Mouse (Mus musculus) cerebellum, adult 9-11 months (tissue): ENCODE data around the gene Ago4.
"Not testable (repeated sequence)": the region's sequence is repeated elsewhere in the genome, so short reads cannot be mapped to it uniquely, and the experiment has no call there.

Experiments used
- DNase-seq: peaks from one replicate; pipeline ENCODE4 v3.0.0; 2022

The Ago4 gene

DNA sequence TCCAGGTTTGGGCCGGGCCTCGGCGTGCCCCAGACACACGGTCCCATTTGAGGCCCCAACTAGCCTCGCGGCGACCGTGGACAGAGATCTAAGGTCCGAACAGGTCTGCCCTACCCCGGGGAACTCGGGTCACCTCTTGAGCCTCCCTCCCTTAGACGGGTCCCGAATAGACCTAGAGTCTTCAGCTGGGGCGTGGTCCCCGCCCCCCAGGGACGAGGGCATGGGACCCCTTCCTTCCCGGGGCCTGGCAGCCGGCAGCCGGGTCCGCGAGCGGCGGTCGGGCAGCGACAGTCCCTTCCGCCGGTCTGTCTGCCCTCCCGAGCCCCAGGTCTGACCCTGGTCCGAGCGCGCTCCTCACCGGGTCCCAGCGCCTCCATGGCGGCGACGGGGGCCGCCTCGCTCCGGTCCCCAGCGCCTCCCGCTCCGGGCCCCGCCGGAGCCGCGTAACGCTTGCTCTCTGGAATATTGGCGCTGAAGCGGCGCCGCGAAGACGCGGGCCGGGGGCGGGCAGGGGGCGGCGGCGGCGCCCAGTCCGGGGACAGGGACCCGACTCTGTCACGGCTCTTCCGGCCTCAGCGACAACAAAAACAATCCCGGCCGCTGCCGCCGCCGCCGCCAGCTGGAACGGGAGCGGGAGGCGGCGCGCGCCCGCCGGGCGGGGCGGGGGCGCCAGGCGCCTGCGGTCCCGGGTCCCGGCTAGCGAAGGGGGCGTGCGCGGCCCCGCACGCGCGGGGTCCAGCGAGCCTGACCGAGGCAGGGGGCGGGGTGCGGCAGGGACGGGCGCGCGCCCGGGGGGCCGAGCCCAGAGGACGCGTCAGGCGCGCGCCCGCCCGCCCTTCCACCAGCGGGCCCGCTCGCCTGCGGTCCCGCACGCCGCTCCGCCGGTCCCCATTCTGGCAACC is at the start of gene Ago4:
Ago4 (minus strand) TSS at position 646 of the 902 bp plus-strand sequence.
- peak; percentile 74 for DNase-seq

DNA sequence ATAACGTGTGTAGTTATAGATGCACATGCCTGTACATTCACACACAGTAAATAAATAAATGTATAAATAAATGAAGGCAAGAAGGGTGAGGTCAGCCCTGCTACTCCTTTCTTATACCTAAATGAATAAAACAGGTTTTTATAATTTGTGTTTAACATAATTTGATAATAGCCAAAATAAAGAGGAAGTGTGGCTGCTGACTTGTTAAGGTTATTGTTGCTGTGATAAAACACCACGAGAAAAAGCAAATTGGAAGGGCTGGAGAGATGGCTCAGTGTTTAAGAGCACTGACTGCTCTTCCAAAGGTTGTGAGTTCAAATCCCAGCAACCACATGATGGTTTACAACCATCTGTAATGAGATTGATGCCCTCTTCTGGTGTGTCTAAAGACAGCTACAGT is 45.8 kb upstream of the Ago4 start:
- no peak for DNase-seq

DNA sequence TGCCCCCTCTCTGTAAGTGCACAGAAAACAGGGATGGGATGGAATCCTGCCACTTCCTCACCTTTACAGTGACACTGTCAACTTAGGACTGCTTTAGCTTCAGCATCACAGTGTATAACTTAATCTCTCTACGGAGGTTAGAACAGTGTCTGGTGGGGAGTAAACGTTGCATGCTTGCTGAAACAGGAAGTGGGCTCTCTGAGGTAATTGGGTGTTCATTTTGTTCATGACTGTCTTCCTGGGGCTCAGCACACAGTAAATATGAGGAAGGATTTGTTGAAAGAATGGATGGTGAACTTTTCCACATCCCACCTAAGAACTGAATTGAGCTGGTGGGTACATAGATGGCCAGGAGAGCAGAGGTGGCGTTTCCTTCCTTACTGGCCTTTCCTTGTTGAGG is 44.6 kb upstream of the Ago4 start:
- no peak for DNase-seq

DNA sequence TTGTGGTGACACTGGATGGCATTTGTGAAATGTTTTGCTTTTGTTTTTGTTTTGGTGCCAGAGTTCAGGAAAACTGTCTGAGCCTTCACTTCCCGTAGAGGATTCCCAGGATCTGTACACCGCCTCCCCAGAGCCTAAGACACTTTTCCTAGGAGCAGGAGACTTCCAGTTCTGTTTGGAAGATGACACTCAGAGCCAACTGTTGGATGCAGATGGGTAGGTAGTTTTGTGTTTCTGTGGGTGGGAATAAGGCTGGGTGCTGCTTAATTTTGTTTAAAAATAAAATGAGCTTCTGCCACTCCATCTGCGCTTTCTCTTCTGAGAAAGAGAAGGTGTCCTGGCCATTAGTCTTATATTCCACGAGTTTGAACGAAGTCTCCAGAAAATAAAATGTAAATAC is 43.0 kb upstream of the Ago4 start:
- DNase-seq = no peak

DNA sequence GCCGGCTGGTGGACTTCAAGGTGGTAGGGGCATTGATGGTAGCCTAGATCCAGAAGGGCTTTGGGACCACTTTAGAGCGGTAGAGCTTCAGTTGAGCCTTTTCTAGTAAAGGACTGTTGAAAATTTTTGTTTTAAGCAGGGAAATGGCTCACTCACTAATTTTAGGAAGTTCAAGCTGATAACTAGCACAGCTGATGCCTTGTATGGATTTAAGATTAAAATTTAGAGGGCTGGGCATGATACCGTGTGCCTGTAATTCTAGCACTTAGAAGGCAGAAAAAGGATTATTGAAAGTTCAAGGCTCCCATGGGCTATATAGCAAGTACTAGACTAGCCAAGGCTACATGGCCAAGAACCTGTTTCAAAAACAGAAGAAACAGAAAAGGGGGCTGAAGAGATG is 36.5 kb upstream of the Ago4 start:
- DNase-seq = no peak

DNA sequence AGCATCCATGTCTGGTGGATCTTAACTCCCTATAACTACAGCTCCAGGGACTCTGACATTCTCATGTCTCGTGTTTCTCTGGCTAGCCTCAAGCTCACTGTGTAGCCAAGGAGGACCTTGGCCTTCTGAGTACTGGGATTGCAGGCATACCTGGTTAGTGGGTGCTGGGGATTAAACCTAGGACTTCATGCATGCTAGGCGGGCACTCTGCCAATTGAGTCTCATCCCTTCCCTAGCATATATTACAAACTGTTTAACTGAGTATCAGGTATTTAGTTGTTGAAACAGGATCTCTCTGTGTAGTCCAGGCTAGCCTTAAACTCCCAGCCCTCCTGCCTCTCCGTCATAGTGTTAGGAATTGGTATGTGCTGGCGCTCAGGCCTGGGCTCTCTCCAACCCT is 34.0 kb upstream of the Ago4 start:
- no peak for DNase-seq

DNA sequence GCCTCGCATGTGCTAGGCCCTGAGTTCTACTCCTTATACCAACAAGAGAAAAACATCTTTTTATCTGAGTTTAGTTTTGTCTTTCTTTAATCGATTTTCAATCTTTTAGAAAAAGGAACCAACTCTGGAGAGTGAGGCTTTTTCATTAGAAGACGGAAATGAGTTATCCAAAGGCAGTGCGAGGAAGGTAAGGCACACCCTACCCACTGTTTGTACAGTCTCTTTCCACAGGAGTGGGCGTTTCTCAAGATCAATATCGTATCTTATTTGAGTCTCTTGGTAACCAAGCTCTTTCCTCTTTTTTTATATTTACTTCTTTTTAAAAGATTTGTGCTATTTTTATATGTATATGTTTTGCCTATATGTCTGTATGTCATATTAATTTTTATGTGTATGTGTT is 30.5 kb upstream of the Ago4 start:
- DNase-seq = no peak

DNA sequence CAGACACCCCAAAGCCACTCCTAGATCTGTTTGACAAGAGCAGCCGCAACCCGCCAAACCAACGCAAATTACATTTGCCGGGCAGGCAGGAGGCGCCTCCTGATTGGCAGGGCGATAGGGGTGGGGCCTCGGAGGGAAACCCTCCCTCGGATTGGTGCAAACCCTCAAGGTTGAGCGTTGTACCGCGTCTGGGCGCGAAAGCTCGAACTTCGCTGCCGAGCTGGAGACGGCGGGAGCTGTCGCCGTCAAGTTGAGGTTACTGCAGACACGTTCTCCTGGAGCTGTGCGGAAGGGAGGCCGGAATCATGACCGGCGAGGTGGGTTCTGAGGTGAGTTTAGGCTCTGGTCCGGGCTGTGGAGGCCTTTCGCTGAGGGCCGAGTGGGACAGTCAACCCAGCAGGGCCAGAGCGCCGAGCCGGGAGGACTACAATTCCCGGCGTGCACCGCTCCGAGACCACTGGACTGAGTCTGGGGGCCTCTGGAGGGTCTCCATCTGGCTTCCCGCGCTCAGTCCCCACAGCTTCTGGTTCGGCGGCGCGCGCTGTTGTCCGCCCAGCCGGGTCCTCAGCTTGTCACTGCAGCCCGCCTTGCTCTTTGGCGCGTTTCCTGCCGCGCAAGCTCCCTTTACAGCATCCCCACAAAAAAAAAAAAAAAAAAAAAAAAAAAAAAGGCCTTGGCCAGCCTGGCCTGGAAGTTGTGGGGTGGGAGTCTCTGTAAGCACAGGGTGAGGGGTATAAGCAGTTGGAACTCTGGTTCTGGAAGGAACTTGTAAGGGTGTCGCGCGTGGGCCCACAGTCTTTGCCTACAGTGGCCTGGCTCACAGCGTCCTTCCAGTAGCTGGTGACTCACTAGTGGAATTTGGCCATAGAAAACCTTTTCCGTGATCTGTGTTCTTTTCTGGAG is 23.8 kb upstream of the Ago4 start, which contains the start of gene Clspn:
Clspn (plus strand) TSS at position 127 of the 903 bp plus-strand sequence.
- DNase-seq = peak; percentile 68

DNA sequence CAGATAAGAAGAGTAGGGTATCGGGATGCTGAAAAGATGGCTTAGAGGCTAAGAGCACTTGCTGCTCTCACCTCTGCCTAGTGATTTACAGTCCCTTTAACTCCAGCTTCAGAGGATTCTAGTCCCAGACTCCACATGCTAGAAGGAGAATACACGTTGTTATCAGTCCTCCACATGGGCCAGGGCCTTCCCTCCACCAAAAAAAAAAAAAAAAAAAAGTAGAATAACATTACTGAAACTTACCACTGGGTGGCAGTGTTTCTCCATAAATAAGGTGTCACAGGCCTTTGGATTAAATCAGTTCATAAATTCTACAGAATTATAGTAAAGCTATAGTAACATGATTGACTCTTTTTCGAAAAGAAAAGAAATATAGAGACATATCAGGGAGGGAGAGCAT is 21.2 kb upstream of the Ago4 start:
- no peak for DNase-seq

DNA sequence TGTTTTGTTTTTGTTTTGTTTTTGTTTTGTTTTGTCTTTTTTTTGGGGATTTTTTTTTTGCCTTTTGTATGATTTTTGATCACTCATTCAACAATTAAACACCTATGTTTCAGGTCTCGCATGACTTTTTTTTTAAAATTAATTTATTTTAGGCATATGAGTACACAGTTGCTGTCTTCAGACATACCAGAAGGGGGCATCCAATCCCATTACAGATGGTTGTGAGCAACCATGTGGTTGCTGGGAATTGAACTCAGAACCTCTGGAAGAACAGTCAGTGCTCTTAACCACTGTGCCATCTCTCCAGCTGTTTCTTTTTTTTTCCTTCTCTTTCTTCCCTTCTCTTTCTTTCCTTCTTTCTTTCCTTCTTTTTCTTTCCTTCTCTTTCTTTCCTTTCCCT is 20.4 kb upstream of the Ago4 start:
- no peak for DNase-seq

DNA sequence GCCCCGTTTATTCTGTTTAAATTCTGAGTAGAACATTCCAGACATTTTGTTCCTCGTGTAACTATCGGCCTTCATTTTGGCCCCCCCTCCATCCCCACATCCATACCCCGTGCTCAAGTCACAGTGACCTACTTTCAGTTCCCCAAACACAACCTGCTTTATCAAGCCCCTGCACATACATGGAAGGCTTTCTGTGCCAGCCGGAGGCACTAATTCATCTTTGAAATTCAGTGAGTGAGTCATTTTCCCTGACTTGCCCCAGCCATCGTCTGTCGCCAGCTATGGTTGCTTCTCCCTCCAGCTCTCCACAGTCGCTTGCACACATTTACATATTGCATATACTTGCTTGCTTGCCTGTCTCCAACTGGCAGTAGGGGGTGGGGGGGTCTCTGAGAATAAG is 19.8 kb upstream of the Ago4 start:
- no peak for DNase-seq

DNA sequence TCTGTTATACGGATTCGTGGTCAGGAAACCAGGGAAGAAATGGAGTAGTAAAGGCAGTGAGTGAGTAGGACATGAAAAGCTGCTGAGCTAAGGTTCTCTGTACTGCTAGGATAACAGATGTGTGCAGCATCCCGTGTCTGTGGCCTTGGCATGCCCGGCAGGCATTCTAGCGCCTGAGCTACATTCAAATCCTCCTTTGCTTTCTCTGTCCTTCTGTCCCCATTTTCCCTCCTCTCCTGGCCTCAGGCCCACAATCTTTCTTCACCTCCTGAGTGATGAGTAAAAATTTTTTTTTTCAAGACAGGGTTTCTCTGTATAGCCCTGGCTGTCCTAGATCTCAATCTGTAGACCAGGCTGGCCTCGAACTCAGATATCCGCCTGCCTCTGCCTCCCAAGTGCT is 18.9 kb upstream of the Ago4 start:
- DNase-seq = no peak

DNA sequence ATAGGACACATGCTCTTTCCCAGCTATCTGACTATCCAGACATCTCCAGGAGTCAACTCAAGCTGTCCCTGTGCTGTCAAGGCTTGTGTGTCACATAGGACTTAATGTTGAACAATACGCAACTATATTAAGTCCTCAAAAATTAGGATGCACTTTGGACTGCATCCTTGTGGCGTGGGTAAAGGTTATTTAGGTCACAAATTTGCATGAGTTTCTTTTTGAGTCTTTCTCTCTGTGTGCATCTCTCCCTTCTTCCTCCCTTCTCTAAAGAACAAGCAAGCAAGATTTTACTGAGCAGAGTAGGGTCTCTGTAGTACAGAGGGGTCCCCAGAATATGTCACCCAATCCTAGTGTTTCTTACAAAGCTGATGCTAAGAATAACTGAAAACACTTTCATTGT is 12.9 kb upstream of the Ago4 start:
- DNase-seq = no peak

DNA sequence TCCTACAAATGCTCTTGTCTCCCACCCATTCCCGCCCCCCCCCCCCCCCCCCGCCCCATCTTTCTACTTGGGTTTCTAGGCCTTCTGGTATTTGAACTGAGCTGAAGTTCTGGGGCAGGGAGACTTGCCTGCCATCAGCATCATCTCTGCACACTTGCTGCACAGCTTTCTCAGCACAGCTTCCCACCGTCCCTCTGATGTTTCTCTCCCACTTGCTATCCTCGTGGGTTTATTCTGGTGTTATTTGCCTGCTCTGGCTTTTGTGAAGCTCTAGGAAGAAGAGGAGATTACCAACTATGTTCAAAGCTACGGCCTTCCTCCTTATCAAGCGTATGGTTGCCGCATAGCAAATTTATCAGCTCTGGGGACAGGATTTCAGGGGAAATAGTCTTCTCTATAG is 12.4 kb upstream of the Ago4 start:
- DNase-seq = no peak

DNA sequence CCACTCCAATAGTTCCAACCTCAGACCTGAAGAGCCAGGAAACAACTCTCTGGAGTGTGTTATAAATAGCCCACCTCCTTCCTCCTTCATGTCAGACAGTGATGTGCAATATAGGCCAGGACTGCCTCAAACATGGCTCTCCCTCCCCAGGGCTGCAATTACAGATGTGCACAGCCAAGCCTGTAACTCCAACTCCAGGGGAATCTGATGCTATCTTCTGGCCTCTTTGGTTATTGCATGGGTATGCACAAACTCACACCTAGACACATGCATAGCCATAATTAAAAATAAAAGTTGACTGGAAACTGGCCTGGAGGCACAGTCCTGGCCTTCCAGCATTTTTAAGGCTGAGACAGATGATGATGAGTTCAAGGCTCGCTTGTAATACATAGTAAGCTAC is 11.7 kb upstream of the Ago4 start:
- no peak for DNase-seq

DNA sequence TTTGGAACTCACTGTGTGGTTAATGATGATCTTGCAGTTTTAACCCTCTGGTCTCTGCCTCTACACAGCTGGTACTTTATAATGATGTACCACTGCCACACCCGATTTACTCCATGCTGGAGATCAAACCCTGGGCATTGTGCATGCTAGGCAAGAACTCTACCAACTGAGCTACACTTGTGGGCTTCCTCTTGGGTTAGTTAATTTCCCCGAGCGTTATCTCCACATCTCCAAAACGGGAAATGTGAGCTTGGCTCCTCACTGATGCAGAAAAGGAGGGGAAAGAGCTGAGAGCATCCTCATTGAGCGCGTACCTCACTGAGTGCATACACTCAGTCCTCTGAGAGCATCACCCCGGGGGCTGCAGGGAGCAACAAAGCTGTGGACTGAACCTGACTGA is 9.6 kb upstream of the Ago4 start:
- DNase-seq = no peak

DNA sequence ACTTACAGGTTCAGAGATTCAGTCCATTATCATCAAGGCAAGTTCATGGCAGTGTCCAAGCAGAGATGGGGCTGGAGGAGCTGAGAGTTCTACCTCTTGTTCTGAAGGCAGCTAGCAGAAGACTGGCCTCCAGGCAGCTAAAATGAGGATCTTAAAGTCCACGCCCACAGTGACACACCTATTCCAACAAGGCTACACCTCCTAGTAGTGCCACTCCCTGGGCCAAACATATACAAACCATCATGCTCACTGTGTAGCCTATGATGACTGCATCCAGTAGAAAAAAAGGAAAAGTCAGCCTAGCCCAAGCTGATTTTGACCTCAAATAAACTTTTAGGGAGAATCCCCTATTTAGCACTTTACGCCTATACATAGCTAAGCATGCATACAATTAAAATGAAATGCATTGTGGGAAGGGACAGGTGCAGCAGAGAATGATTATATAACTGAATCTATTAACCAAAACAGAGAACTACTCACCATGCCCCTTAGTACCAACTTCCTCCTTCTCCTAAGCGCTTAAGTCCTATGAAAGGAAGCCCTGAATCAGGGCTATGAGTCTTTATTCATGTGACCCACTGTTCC is 7.3 kb upstream of the Ago4 start:
- DNase-seq = no peak

DNA sequence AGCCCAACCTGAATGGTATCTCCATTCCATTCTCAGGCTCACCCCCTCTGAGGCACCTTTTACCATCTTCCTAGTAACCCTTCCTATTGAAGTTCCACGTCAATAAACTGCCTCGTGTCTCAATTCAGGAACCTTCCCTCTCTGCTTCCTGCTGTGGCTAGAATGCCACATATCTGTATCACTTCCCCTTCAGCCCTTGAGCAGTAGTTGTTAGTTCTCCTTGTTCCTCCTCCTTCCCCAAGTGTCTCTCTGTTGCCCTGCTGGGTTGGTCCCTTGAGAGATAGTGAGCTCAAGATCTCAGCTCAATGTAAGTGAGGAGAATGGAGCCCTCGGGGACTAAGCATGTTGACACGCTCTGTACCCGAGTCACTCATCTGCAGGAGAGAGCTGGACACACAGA is 3.6 kb upstream of the Ago4 start:
- no peak for DNase-seq

DNA sequence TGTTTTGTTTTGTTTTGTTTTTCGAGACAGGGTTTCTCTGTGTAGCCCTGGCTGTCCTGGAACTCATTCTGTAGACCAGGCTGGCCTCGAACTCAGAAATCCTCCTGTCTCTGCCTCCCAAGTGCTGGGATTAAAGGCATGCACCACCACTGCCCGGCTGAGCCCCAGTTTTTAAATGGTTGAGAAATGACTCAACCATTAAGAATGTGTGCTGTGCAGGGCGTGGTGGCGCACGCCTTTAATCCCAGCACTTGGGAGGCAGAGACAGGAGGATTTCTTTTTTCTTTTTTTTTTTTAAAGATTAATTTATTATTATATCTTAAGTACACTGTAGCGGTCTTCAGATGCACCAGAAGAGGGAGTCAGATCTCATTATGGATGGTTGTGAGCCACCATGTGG is 2.4 kb upstream of the Ago4 start:
- DNase-seq = not testable (repeated sequence)

DNA sequence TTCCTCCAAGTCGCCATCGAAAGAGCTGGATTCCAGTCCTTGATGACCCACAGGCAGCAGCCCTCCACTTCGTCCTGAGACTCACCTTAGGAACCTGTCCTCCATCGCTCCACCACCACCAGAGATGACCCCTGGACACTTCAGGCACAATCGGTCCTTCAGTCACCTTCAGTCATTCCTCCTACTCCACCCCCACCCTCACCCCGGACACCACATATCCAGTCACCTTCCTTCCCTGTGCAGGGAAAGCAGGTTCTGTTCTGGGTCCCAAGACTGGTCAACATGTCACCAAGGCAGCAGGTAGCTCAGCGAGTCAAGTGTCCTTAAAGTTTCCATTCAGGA is 428 bp upstream of the Ago4 start:
- DNase-seq = no peak

DNA sequence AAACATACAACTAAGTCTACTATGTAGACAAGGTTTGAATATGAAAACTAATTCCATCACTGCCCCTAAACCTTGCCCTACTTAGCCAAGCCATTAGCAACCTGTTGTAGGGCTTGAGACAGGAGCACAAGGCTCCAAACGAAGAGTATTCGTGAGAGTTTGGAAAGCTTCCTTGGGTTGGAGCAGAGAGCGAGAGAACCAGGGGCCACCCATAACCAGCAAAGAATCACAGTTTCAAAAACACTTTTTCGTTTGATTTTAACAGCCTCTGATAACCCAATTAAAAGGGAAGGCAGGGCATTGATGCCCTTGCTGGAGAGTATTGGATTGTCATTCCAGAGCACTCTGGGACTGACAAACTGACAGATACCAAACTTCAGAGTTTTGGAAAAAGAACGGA is 980 bp downstream of the Ago4 start:
- DNase-seq = no peak

DNA sequence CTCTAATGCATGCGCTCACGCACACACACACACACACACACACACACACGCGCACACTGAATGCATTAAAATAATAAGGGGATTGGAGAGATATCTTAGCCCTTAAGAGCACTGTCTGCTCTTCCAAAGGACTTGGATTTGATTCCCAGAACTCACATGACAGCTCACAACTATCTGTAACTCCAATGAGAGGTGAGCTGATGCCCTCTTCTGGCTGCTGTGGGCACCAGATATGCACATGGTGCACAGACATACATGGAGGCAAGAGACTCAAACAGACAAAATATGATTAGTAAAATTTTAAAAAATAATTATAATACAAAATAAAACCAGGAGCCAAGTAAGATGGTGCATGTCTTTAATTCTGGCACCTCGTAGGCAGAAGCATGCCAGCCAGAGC is 6.4 kb downstream of the Ago4 start:
- no peak for DNase-seq

DNA sequence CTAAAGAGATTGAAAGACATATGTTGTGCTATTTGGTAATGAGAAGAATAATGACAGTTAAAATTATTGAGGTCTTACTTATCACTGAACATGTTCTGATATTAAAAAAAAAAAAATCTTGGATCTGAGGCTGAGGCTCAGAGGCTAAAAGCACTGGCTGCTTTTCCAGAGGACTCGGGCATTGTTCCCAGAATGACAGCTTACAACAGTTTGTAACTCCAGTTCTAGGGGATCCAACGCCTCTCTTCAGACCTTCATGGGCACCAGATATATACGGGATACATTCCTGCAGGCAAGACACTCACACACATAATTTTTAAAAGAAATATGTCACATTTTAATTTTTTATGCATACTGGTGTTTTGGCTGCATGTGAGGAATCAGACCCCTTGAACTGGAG is 7.1 kb downstream of the Ago4 start:
- DNase-seq = no peak
